Mouse (Mus musculus) myocyte (in vitro differentiated cells): ENCODE results near the gene Srek1ip1.

ENCODE experiments used
- CEBPB ChIP-seq: IDR thresholded peaks from 2 replicates; pipeline ENCODE4 v1.6.1; 2011; ENCODE audit warnings: mild to moderate bottlenecking, moderate library complexity; ENCODE audit not compliant: poor library complexity, insufficient read depth, severe bottlenecking
- E2F4 ChIP-seq: IDR thresholded peaks from one replicate; pipeline ENCODE4 v1.6.1; 2011; ENCODE audit warnings: mild to moderate bottlenecking, control low read depth, moderate library complexity; ENCODE audit not compliant: insufficient read depth
- MAX ChIP-seq: IDR thresholded peaks from one replicate; pipeline ENCODE4 v1.6.1; 2011; ENCODE audit warnings: low read depth, mild to moderate bottlenecking, control low read depth
- MYOD1 ChIP-seq, 3 experiments: IDR thresholded peaks; one replicate each; pipeline ENCODE4 v1.6.1; 2011; ENCODE audit warnings: control low read depth in 2 of 3, low read depth in 2 of 3, mild to moderate bottlenecking in 2 of 3, moderate library complexity in 1 of 3; ENCODE audit not compliant: insufficient read length in 2 of 3, control insufficient read depth in 1 of 3
- MYOG ChIP-seq, 3 experiments: IDR thresholded peaks; one replicate each; pipeline ENCODE4 v1.6.1; 2011; ENCODE audit warnings: control low read depth in 2 of 3, low read depth in 2 of 3, mild to moderate bottlenecking in 2 of 3; ENCODE audit not compliant: insufficient read length in 2 of 3, control insufficient read depth in 1 of 3, insufficient read depth in 1 of 3
- POLR2A ChIP-seq: IDR thresholded peaks from one replicate; pipeline ENCODE4 v1.6.1; 2011; ENCODE audit warnings: low read depth, mild to moderate bottlenecking, control low read depth, moderate library complexity; ENCODE audit not compliant: insufficient read length
- POLR2AphosphoS2 ChIP-seq: IDR thresholded peaks from one replicate; pipeline ENCODE4 v1.6.1; 2011; ENCODE audit warnings: low read depth, control low read depth; ENCODE audit not compliant: insufficient read length
- TCF12 ChIP-seq: IDR thresholded peaks from one replicate; pipeline ENCODE4 v1.6.1; 2011; ENCODE audit warnings: mild to moderate bottlenecking, control low read depth; ENCODE audit not compliant: poor library complexity, insufficient read depth, severe bottlenecking
- USF1 ChIP-seq: IDR thresholded peaks from one replicate; pipeline ENCODE4 v1.6.1; 2011; ENCODE audit warnings: low read depth, mild to moderate bottlenecking, control low read depth, moderate library complexity

DNA sequence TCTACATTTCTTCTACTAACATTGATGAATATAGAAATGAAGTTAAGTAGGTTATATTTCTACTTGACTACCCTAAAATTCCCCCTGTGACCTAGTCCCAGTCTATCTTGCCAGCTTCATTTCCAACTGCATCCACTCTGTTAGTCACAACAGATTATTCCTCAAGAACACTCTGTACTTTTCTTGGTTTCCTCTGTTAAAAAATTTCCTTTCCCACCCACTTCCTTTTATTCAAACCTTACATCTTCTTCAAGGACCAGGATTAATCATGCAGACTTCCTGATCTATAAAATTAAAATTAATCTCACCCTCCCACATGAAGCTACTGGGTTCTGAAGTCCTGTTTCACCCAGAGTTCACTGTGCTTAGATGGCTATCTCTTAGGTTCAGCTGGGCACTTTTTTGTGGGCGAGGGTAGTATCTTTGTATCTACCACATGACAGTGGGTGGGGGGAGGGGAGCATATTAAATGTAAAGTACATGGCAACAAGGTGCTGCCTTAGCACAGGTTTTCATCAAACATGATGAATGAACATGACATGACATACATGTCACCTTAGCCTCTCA lies 13.1 kb upstream of the Srek1ip1 start:
- TF ChIP-seq E2F4 (no peak), USF1 (no peak), POLR2A (no peak), MYOD1 (IDR thresholded peaks at IDR 0.05; ENCODE audit: control insufficient read depth in 1 of 3, insufficient read length in 2 of 3, low read depth in 2 of 3) (no peak), MYOG (IDR thresholded peaks at IDR 0.05; ENCODE audit: control insufficient read depth in 1 of 3, insufficient read depth in 1 of 3, insufficient read length in 2 of 3, low read depth in 2 of 3) (no peak), MAX (no peak), TCF12 (no peak), POLR2AphosphoS2 (no peak), CEBPB (no peak)
